ENCODE assay signal across 8 mouse cellular contexts in genomic region chr2:32854206-32854605, GRCm38 (mm10). TPM values are rescaled to one million over a fixed set of nuclear protein-coding genes. Genes with fewer than 3 reads are reported as not detected.
A peak's percentile ranks its signal among the peaks of the same experiment; 100 is the strongest.
DNase-seq lines count a peak whose midpoint lies in the region; ATAC-seq and TF ChIP-seq lines count a peak whose summit lies in the region.

No protein-coding gene starts in this region.

- H3K9me3 ChIP-seq in embryonic facial prominence, embryonic 15.5 days (replicated peaks): no peaks in the 10 kb centered on the region
- no peaks in the 10 kb centered on the region for H3K9me3 ChIP-seq in heart, embryonic 12.5 days (replicated peaks)
- H3K9me3 ChIP-seq in liver, embryonic 13.5 days (replicated peaks): no peaks in the 10 kb centered on the region
- no peaks in the 10 kb centered on the region for H3K9me3 ChIP-seq in neural tube, embryonic 11.5 days (ENCODE audit: control insufficient read depth, low read length)
- H3K9me3 ChIP-seq in stomach, postnatal 0 days (ENCODE audit: control insufficient read depth, low read length): no peaks in the 10 kb centered on the region

- WGBS in embryonic facial prominence, embryonic 15.5 days: 4% methylated on average over 8 of the region's 8 CpGs
- 4% methylated on average over 8 of the region's 8 CpGs for WGBS in heart, embryonic 12.5 days
- WGBS in liver, embryonic 13.5 days (ENCODE audit: insufficient replicate concordance): 4% methylated on average over 8 of the region's 8 CpGs
- 5% methylated on average over 8 of the region's 8 CpGs for WGBS in neural tube, embryonic 11.5 days
- WGBS in stomach, postnatal 0 days: 3% methylated on average over 8 of the region's 8 CpGs

- no peak overlapping the region for H3K4me3 ChIP-seq in embryonic facial prominence, embryonic 15.5 days (replicated peaks)
- no peak overlapping the region for H3K4me3 ChIP-seq in heart, embryonic 12.5 days
- H3K4me3 ChIP-seq in liver, embryonic 13.5 days (replicated peaks): no peak overlapping the region
- no peak overlapping the region for H3K4me3 ChIP-seq in neural tube, embryonic 11.5 days (ENCODE audit: low read depth, low read length)
- no peak overlapping the region for H3K4me3 ChIP-seq in stomach, postnatal 0 days (ENCODE audit: low read depth, low read length)

- no peak overlapping the region for H3K4me2 ChIP-seq in embryonic facial prominence, embryonic 15.5 days (replicated peaks)
- H3K4me2 ChIP-seq in heart, embryonic 12.5 days: no peak overlapping the region
- H3K4me2 ChIP-seq in liver, embryonic 13.5 days: no peak overlapping the region
- no peak overlapping the region for H3K4me2 ChIP-seq in neural tube, embryonic 11.5 days (ENCODE audit: low read depth)
- no peak overlapping the region for H3K4me2 ChIP-seq in stomach, postnatal 0 days (replicated peaks; ENCODE audit: low read depth)

- peaks cover 13% of the 10 kb centered on the region for H3K27me3 ChIP-seq in embryonic facial prominence, embryonic 15.5 days
- H3K27me3 ChIP-seq in heart, embryonic 12.5 days (replicated peaks): peaks cover 28% of the 10 kb centered on the region
- H3K27me3 ChIP-seq in liver, embryonic 13.5 days: peaks cover 25% of the 10 kb centered on the region
- H3K27me3 ChIP-seq in neural tube, embryonic 11.5 days (ENCODE audit: control insufficient read depth, insufficient read depth, low read length): 0 out of 2 replicates have a peak, but pooled peaks cover 2% of the 10 kb centered on the region
- H3K27me3 ChIP-seq in stomach, postnatal 0 days (ENCODE audit: control insufficient read depth, insufficient read depth, low read length): no peaks in the 10 kb centered on the region

- H3K9ac ChIP-seq in embryonic facial prominence, embryonic 15.5 days: no peak overlapping the region
- no peak overlapping the region for H3K9ac ChIP-seq in heart, embryonic 12.5 days
- no peak overlapping the region for H3K9ac ChIP-seq in liver, embryonic 13.5 days
- H3K9ac ChIP-seq in neural tube, embryonic 11.5 days (ENCODE audit: low read length): no peak overlapping the region
- H3K9ac ChIP-seq in stomach, postnatal 0 days (ENCODE audit: low read length): no peak overlapping the region

- no peak for TF ChIP-seq EP300 in stomach, postnatal 0 days (optimal IDR thresholded peaks at IDR 0.05)

- H3K27ac ChIP-seq in embryonic facial prominence, embryonic 15.5 days (replicated peaks): no peak overlapping the region
- no peak overlapping the region for H3K27ac ChIP-seq in heart, embryonic 12.5 days (ENCODE audit: poor library complexity, severe bottlenecking)
- H3K27ac ChIP-seq in liver, embryonic 13.5 days: no peak overlapping the region
- no peak overlapping the region for H3K27ac ChIP-seq in neural tube, embryonic 11.5 days (ENCODE audit: low read depth, low read length)
- H3K27ac ChIP-seq in stomach, postnatal 0 days (replicated peaks): no peak overlapping the region

- peak; percentile 97 for TF ChIP-seq CTCF in stomach, postnatal 0 days (IDR thresholded peaks at IDR 0.05; ENCODE audit: low read depth)

- 0 out of 2 replicates have a peak, but pooled peaks have one; percentile 70 for ATAC-seq in embryonic facial prominence, embryonic 15.5 days (ENCODE audit: insufficient number of reproducible peaks, low FRiP score, low TSS enrichment, low read depth)
- ATAC-seq in heart, embryonic 12.5 days (ENCODE audit: insufficient number of reproducible peaks, low FRiP score): 0 out of 2 replicates have a peak, but pooled peaks have one; percentile 69
- peak; percentile 51; the same call in 1 of the 2 replicates for ATAC-seq in liver, embryonic 13.5 days (ENCODE audit: low read depth)
- peak; percentile 80 for ATAC-seq in neural tube, embryonic 11.5 days (ENCODE audit: insufficient read depth, low FRiP score, low TSS enrichment)
- peak; percentile 78 for ATAC-seq in stomach, postnatal 0 days (ENCODE audit: low FRiP score, low TSS enrichment)

- no peaks in the 10 kb centered on the region for H3K36me3 ChIP-seq in embryonic facial prominence, embryonic 15.5 days
- no peaks in the 10 kb centered on the region for H3K36me3 ChIP-seq in heart, embryonic 12.5 days
- H3K36me3 ChIP-seq in liver, embryonic 13.5 days: no peaks in the 10 kb centered on the region
- H3K36me3 ChIP-seq in neural tube, embryonic 11.5 days (ENCODE audit: control insufficient read depth, insufficient read depth, low read length): no peaks in the 10 kb centered on the region
- H3K36me3 ChIP-seq in stomach, postnatal 0 days (ENCODE audit: control insufficient read depth, insufficient read depth, low read length): no peaks in the 10 kb centered on the region

- peak; percentile 93 for DNase-seq in B cell, adult 2 months
- peak; percentile 94 to 97 for DNase-seq in adrenal gland, postnatal 36 days
- peak; percentile 98 for DNase-seq in kidney, postnatal 10 days
- peak; percentile 69 for DNase-seq in liver, embryonic 13.5 days
- peak; percentile 91 for DNase-seq in neural tube, embryonic 11.5 days (ENCODE audit: low spot score)
- DNase-seq in stomach, postnatal 0 days (ENCODE audit: low spot score): peak; percentile 93

- peaks cover 12% of the 10 kb centered on the region; the same call in 1 of the 2 replicates for H3K4me1 ChIP-seq in embryonic facial prominence, embryonic 15.5 days
- peaks cover 6% of the 10 kb centered on the region; the same call in 1 of the 2 replicates for H3K4me1 ChIP-seq in heart, embryonic 12.5 days (replicated peaks)
- 0 out of 2 replicates have a peak, but pooled peaks cover 5% of the 10 kb centered on the region for H3K4me1 ChIP-seq in liver, embryonic 13.5 days (replicated peaks)
- H3K4me1 ChIP-seq in neural tube, embryonic 11.5 days (ENCODE audit: control insufficient read depth, insufficient read depth, low read length): 0 out of 2 replicates have a peak, but pooled peaks cover 2% of the 10 kb centered on the region
- no peaks in the 10 kb centered on the region; the same call in 1 of the 2 replicates for H3K4me1 ChIP-seq in stomach, postnatal 0 days (replicated peaks; ENCODE audit: control insufficient read depth, insufficient read depth)

RNA-seq across cellular contexts. Expression of gene Stxbp1, which starts 7.2 kb away (rescaled TPM):
- 10 to 100 TPM; 21.5 to 30.6 TPM for total RNA-seq in adrenal gland, postnatal 36 days (2021)
- polyA plus RNA-seq in embryonic facial prominence, embryonic 15.5 days (2015; fragmentation: Nextera tagmentation; extraction: Ambion mirVana): 21.5 and 22.3 TPM in 2 replicates
- 30.8 and 31.1 TPM in 2 replicates for polyA plus RNA-seq in heart, embryonic 12.5 days (2016; fragmentation: Nextera tagmentation; extraction: Ambion mirVana)
- polyA plus RNA-seq in liver, embryonic 13.5 days (2015; fragmentation: Nextera tagmentation; extraction: Ambion mirVana): 3.3 and 3.7 TPM in 2 replicates
- 74.0 and 89.9 TPM in 2 replicates for polyA plus RNA-seq in neural tube, embryonic 11.5 days (2014; fragmentation: Nextera tagmentation; extraction: Ambion mirVana)
- polyA plus RNA-seq in stomach, postnatal 0 days (2015; fragmentation: Nextera tagmentation; extraction: Ambion mirVana): 9.3 and 9.5 TPM in 2 replicates

RNA-seq across cellular contexts. Expression of gene Fam129b, which starts 21.7 kb away (rescaled TPM):
- 10 to 100 TPM; 15.8 to 32.3 TPM for total RNA-seq in adrenal gland, postnatal 36 days (2021)
- polyA plus RNA-seq in embryonic facial prominence, embryonic 15.5 days (2015; fragmentation: Nextera tagmentation; extraction: Ambion mirVana): 103 and 111 TPM in 2 replicates
- polyA plus RNA-seq in heart, embryonic 12.5 days (2016; fragmentation: Nextera tagmentation; extraction: Ambion mirVana): 62.0 and 64.4 TPM in 2 replicates
- 7.0 and 7.6 TPM in 2 replicates for polyA plus RNA-seq in liver, embryonic 13.5 days (2015; fragmentation: Nextera tagmentation; extraction: Ambion mirVana)
- 17.0 and 17.2 TPM in 2 replicates for polyA plus RNA-seq in neural tube, embryonic 11.5 days (2014; fragmentation: Nextera tagmentation; extraction: Ambion mirVana)
- polyA plus RNA-seq in stomach, postnatal 0 days (2015; fragmentation: Nextera tagmentation; extraction: Ambion mirVana): 90.7 and 101 TPM in 2 replicates
